Mouse (Mus musculus): ENCODE results near the gene Fabp6.
A peak's percentile ranks its signal among the peaks of the same experiment; 100 is the strongest.

The Fabp6 gene

GRCm38 (mm10) chr11:43548148-43548547 is 53.2 kb downstream of the Fabp6 start:
- DNase-seq (ENCODE audit: low spot score) = peak; percentile 72

GRCm38 (mm10) chr11:43546678-43547077 is 54.7 kb downstream of the Fabp6 start:
- no peak for DNase-seq (ENCODE audit: low spot score)
